Mouse (Mus musculus): Measurements from ENCODE around the gene Kpna3. TPM values are rescaled to one million over a fixed set of nuclear protein-coding genes. Genes with fewer than 3 reads are reported as not detected.
"Not testable (repeated sequence)": the region's sequence is repeated elsewhere in the genome, so short reads cannot be mapped to it uniquely, and the experiment has no call there.

Gene Kpna3
- polyA plus RNA-seq, 1 experiment = 129 TPM

DNA sequence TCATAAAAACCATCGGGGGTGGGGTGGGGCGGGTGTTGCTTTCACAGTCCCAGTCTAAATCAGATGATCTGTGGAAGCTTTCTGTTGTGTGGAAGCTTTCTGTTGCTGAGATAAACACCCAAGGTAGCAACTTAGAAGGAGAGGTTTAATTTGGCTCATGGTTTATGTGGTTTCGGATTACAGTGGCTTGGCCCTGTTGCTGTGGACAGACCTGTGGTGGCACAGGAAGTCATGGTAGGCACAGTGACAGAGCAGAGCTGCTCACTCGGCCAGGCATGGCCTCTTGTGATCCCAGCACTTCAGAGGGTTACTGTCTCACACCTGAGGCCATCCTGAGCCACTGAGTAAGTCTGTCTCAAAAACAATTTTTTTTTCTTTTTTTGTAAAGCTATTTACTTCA, 100.3 kb downstream of the Kpna3 start:
- Histone ChIP-seq H3K9ac (ENCODE audit: low read depth, poor library complexity, severe bottlenecking) (no peak overlapping the region), H3K36me3 (ENCODE audit: control insufficient read depth, insufficient read depth, low read length, poor library complexity, severe bottlenecking) (no peaks in the 10 kb centered on the region), H3K4me1 (ENCODE audit: control insufficient read depth, insufficient read depth, low read length) (no peaks in the 10 kb centered on the region), H3K27ac (ENCODE audit: insufficient read depth, low read length) (no peak overlapping the region), H3K4me3 (ENCODE audit: low read depth, low read length) (no peak overlapping the region), H3K27me3 (ENCODE audit: control insufficient read depth, insufficient read depth, low read length, poor library complexity, severe bottlenecking) (no peaks in the 10 kb centered on the region), H3K9me3 (replicated peaks; ENCODE audit: control insufficient read depth, insufficient read depth, low read length, poor library complexity, severe bottlenecking) (no peaks in the 10 kb centered on the region)
- TF ChIP-seq POLR2A (IDR thresholded peaks at IDR 0.05; ENCODE audit: insufficient read depth, low read length) (no peak), CTCF (IDR thresholded peaks at IDR 0.05; ENCODE audit: low read depth, low read length) (no peak)

DNA sequence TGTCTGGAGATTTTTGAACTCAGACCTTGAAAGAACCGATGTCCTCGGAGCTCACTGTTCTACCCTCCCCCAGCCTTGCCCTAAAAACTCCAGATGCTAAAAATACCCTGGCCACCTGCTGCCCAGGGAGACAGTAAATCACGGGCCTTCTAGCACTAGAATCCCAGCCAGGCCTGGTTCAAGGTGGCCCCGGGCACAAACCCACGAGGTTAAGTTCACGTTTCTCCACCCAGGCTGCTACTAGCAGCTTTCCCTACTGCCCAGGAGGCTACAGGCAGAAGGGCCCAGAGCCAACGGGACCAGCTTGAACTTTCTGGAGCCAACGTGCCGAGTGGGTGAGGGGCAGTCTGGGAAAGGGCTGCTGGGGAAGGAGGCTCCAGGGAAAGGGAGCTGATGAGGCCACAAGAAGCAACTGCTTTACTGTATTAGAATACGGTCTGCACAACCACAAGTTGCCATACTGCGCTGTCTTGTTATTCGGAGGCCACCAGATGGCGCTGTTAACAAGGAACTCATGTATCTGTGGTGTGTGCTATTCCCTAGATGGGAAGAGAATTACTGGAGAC, 108.6 kb downstream of the Kpna3 start:
- TF ChIP-seq EP300 (IDR thresholded peaks at IDR 0.05; ENCODE audit: insufficient read depth, low read depth, low read length) (no peak), CTCF (IDR thresholded peaks at IDR 0.05; ENCODE audit: low read depth, low read length) (peak; percentile 69), POLR2A (IDR thresholded peaks at IDR 0.05; ENCODE audit: insufficient read depth, low read length) (no peak)
- Histone ChIP-seq H3K9ac (ENCODE audit: low read depth, poor library complexity, severe bottlenecking) (0 out of 2 replicates have a peak overlapping the region, but pooled peaks have one; percentile 17), H3K36me3 (ENCODE audit: control insufficient read depth, insufficient read depth, low read length, poor library complexity, severe bottlenecking) (no peaks in the 10 kb centered on the region), H3K27me3 (ENCODE audit: control insufficient read depth, insufficient read depth, low read length, poor library complexity, severe bottlenecking) (no peaks in the 10 kb centered on the region), H3K4me3 (ENCODE audit: low read depth, low read length) (peak overlapping the region; percentile 16; the same call in 1 of the 2 replicates), H3K4me1 (ENCODE audit: control insufficient read depth, insufficient read depth, low read length) (peaks cover 2% of the 10 kb centered on the region), H3K27ac (ENCODE audit: insufficient read depth, low read length) (no peak overlapping the region), H3K9me3 (replicated peaks; ENCODE audit: control insufficient read depth, insufficient read depth, low read length, poor library complexity, severe bottlenecking) (no peaks in the 10 kb centered on the region)

GRCm38 (mm10) chr14:61330591-61330990, 109.1 kb downstream of the Kpna3 start:
- Histone ChIP-seq H3K9me3 (replicated peaks; ENCODE audit: control insufficient read depth, insufficient read depth, low read length, poor library complexity, severe bottlenecking) (no peaks in the 10 kb centered on the region), H3K36me3 (ENCODE audit: control insufficient read depth, insufficient read depth, low read length, poor library complexity, severe bottlenecking) (no peaks in the 10 kb centered on the region), H3K4me3 (ENCODE audit: low read depth, low read length) (peak overlapping the region; percentile 6; the same call in 1 of the 2 replicates), H3K27ac (ENCODE audit: insufficient read depth, low read length) (no peak overlapping the region), H3K27me3 (ENCODE audit: control insufficient read depth, insufficient read depth, low read length, poor library complexity, severe bottlenecking) (no peaks in the 10 kb centered on the region), H3K4me1 (ENCODE audit: control insufficient read depth, insufficient read depth, low read length) (peaks cover 2% of the 10 kb centered on the region), H3K9ac (ENCODE audit: low read depth, poor library complexity, severe bottlenecking) (0 out of 2 replicates have a peak overlapping the region, but pooled peaks have one; percentile 17)
- no peak for TF ChIP-seq POLR2A (IDR thresholded peaks at IDR 0.05; ENCODE audit: insufficient read depth, low read length)
- TF ChIP-seq EP300 (IDR thresholded peaks at IDR 0.05; ENCODE audit: insufficient read depth, low read depth, low read length) = no peak
- no peak for TF ChIP-seq CTCF (IDR thresholded peaks at IDR 0.05; ENCODE audit: low read depth, low read length)

DNA sequence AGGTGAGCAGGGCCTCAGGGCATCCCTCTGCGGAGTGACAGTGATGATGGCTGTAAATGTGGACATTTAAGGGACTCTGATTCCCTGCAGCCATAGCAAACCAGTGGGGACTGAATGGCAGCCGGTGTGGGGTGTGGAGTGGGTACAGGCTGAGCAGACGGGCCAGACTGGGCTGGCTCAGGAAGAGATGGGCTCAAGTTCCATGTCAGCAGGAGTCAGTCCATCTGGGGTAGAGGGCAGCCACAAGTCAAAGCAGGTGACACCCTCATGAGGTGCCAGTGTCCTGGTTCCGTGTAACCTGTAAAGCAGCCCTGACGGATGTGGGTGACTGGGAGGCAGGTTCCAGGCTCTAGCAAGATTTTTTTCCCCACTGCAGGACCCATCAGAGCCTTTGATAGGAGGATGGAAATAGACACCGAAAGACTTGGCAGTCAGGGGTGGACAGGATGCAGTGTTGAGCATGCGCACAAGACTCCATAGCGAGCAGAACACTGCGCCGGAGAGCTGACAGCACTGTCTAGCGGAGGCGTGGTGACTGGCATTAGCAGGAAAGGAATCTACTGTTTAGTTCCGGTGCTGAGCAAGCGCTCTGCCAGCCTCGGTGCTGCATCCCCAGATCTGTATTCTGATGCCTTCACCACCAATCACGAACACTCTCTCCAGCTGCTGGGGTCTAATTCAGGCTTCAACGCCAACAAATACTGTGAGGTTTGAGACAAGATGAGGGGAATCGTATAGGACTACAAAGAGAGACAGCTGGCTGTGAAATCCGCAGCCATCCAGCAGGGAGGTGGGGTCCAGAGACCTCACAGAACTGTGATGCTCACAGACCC, 111.8 kb downstream of the Kpna3 start:
- TF ChIP-seq POLR2A (IDR thresholded peaks at IDR 0.05; ENCODE audit: insufficient read depth, low read length) = no peak
- TF ChIP-seq CTCF (IDR thresholded peaks at IDR 0.05; ENCODE audit: low read depth, low read length) = no peak
- TF ChIP-seq EP300 (IDR thresholded peaks at IDR 0.05; ENCODE audit: insufficient read depth, low read depth, low read length) = no peak
- H3K9me3 ChIP-seq (replicated peaks; ENCODE audit: control insufficient read depth, insufficient read depth, low read length, poor library complexity, severe bottlenecking) = no peaks in the 10 kb centered on the region
- peaks cover 2% of the 10 kb centered on the region for H3K4me1 ChIP-seq (ENCODE audit: control insufficient read depth, insufficient read depth, low read length)
- H3K4me3 ChIP-seq (ENCODE audit: low read depth, low read length) = no peak overlapping the region
- H3K9ac ChIP-seq (ENCODE audit: low read depth, poor library complexity, severe bottlenecking) = no peak overlapping the region
- H3K27ac ChIP-seq (ENCODE audit: insufficient read depth, low read length) = no peak overlapping the region
- no peaks in the 10 kb centered on the region for H3K27me3 ChIP-seq (ENCODE audit: control insufficient read depth, insufficient read depth, low read length, poor library complexity, severe bottlenecking)
- no peaks in the 10 kb centered on the region for H3K36me3 ChIP-seq (ENCODE audit: control insufficient read depth, insufficient read depth, low read length, poor library complexity, severe bottlenecking)

DNA sequence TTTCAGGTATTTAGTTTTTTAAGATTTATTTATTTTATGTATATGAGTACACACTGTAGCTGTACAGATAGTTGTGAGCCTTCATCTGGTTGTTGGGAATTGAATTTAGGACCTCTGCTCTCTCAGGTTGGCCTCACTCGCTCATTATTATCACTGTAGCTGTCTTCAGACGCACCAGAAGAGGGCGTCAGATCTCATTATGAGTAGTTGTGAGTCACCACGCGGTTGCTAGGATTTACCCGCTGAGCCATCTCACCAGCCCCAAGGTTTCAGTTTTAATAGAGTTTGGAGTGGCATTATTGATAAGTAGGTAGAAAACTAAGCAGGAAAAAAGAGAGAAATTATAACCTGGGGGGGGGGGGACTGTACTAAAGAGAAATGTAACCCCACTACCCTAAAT, 112.7 kb downstream of the Kpna3 start:
- H3K9ac ChIP-seq (ENCODE audit: low read depth, poor library complexity, severe bottlenecking); H3K4me1 ChIP-seq (ENCODE audit: control insufficient read depth, insufficient read depth, low read length); H3K4me3 ChIP-seq (ENCODE audit: low read depth, low read length); H3K27me3 ChIP-seq (ENCODE audit: control insufficient read depth, insufficient read depth, low read length, poor library complexity, severe bottlenecking); H3K27ac ChIP-seq (ENCODE audit: insufficient read depth, low read length); H3K9me3 ChIP-seq (replicated peaks; ENCODE audit: control insufficient read depth, insufficient read depth, low read length, poor library complexity, severe bottlenecking); H3K36me3 ChIP-seq (ENCODE audit: control insufficient read depth, insufficient read depth, low read length, poor library complexity, severe bottlenecking): not testable (repeated sequence)
- TF ChIP-seq CTCF (IDR thresholded peaks at IDR 0.05; ENCODE audit: low read depth, low read length) = peak; percentile 42

DNA sequence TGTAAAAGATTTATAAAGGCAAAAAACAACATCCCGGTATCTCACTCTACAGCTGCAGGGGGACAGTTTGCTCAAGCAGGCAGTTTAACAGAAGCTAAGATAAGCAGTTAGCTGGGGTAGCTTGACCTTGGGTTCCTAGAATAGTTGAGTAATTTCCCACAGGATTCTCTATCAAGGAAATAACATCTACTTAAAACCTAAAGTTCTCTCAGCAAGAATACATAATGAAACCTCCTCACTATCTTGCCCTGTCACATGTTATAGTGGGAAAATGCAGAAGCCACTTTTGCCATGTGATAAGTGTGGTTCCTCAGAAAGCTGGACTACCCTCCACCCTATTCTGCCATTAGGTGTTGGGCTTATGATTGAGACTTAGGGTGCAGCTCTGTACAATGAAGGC, 116.9 kb downstream of the Kpna3 start:
- Histone ChIP-seq H3K4me1 (ENCODE audit: control insufficient read depth, insufficient read depth, low read length) (peaks cover 2% of the 10 kb centered on the region), H3K27me3 (ENCODE audit: control insufficient read depth, insufficient read depth, low read length, poor library complexity, severe bottlenecking) (no peaks in the 10 kb centered on the region), H3K9me3 (replicated peaks; ENCODE audit: control insufficient read depth, insufficient read depth, low read length, poor library complexity, severe bottlenecking) (no peaks in the 10 kb centered on the region), H3K4me3 (ENCODE audit: low read depth, low read length) (no peak overlapping the region), H3K36me3 (ENCODE audit: control insufficient read depth, insufficient read depth, low read length, poor library complexity, severe bottlenecking) (no peaks in the 10 kb centered on the region), H3K27ac (ENCODE audit: insufficient read depth, low read length) (no peak overlapping the region), H3K9ac (ENCODE audit: low read depth, poor library complexity, severe bottlenecking) (no peak overlapping the region)
- no peak for TF ChIP-seq POLR2A (IDR thresholded peaks at IDR 0.05; ENCODE audit: insufficient read depth, low read length)
- TF ChIP-seq EP300 (IDR thresholded peaks at IDR 0.05; ENCODE audit: insufficient read depth, low read depth, low read length) = no peak

All from ES-Bruce4 (cell line).